ENCODE assay signal across 1 mouse cellular context in genomic region chr10:52405160-52405559, GRCm38 (mm10).
TF ChIP-seq lines count a peak whose summit lies in the region.

No protein-coding gene starts in this region.

TF ChIP-seq in MEL, 35 proteins besides CTCF, POLR2A, EP300 and RAD21 (continued from another document):
- 0 out of 2 replicates have a peak, but pooled peaks have one; percentile 21 for TF ChIP-seq MAZ (IDR thresholded peaks at IDR 0.05; ENCODE audit: low read depth, low read length)
- no peak for TF ChIP-seq POLR2AphosphoS5 (IDR thresholded peaks at IDR 0.05; ENCODE audit: borderline replicate concordance, low read depth, low read length)
- TF ChIP-seq MAX (IDR thresholded peaks at IDR 0.05; ENCODE audit: low read length): peak; percentile 65
- TF ChIP-seq BHLHE40 (IDR thresholded peaks at IDR 0.05; ENCODE audit: borderline replicate concordance, low read depth, low read length): peak; percentile 59; the same call in 1 of the 2 replicates
- TF ChIP-seq HCFC1 (IDR thresholded peaks at IDR 0.05; ENCODE audit: low read depth, low read length): peak; percentile 68
- TF ChIP-seq ZNF384 (IDR thresholded peaks at IDR 0.05; ENCODE audit: low read depth, low read length): no peak
- no peak for TF ChIP-seq JUND (IDR thresholded peaks at IDR 0.05; ENCODE audit: low read depth, low read length)
- peak; percentile 62 for TF ChIP-seq TAL1 (IDR thresholded peaks at IDR 0.05; ENCODE audit: low read length)
- peak; percentile 94 for TF ChIP-seq RCOR1 (IDR thresholded peaks at IDR 0.05; ENCODE audit: low read depth, low read length)
- TF ChIP-seq CHD1 (IDR thresholded peaks at IDR 0.05; ENCODE audit: low read depth, low read length): no peak
- no peak for TF ChIP-seq MEF2A (IDR thresholded peaks at IDR 0.05; ENCODE audit: extremely low read depth, insufficient replicate concordance, low read depth, low read length, poor library complexity, severe bottlenecking)
- TF ChIP-seq ELF1 (IDR thresholded peaks at IDR 0.05; ENCODE audit: low read depth, low read length): no peak
- TF ChIP-seq USF1 (IDR thresholded peaks at IDR 0.05; ENCODE audit: low read depth, low read length): no peak
- no peak for TF ChIP-seq UBTF (IDR thresholded peaks at IDR 0.05; ENCODE audit: borderline replicate concordance, insufficient read depth, low read depth, low read length)
- TF ChIP-seq MXI1 (IDR thresholded peaks at IDR 0.05; ENCODE audit: low read depth, low read length): no peak; the same call in 1 of the 2 replicates
- TF ChIP-seq ETS1 (IDR thresholded peaks at IDR 0.05; ENCODE audit: low read depth, low read length): peak; percentile 87
- peak; percentile 97 for TF ChIP-seq GATA1 (IDR thresholded peaks at IDR 0.05; ENCODE audit: low read depth, low read length)
